Mouse (Mus musculus): Measurements from ENCODE around the gene Vmn2r24. TPM values are rescaled to one million over a fixed set of nuclear protein-coding genes. Genes with fewer than 3 reads are reported as not detected.
"Not testable (repeated sequence)": the region's sequence is repeated elsewhere in the genome, so short reads cannot be mapped to it uniquely, and the experiment has no call there.

The Vmn2r24 gene
- polyA plus RNA-seq (2012): not detected in 2 replicates

DNA sequence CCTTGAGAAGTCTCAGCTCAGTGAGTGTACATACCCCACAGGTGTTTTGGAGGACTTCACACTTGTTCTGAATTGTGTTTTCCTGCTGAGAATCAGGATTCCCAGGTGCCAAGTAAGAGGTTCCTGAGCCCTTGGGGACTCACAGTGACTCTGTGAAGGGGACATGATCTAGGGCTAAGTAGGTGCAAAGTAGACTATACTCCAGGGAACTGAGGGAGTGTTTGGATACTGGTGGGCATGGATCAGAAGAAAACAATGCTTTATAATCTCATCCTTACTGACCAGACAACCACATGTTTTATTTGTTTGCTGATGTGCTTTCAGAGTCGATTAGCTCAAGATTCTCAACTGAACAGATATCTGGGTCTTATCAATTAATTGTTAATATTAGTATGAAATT is at the start of gene Vmn2r24:
TSS of gene Vmn2r24 (plus strand) at position 301 of the 400 bp plus-strand sequence.
- H3K9me3 ChIP-seq (ENCODE audit: control insufficient read depth, low read length): no peaks in the 10 kb centered on the region
- H3K4me1 ChIP-seq (ENCODE audit: control insufficient read depth): no peaks in the 10 kb centered on the region
- H3K36me3 ChIP-seq (ENCODE audit: control insufficient read depth): no peaks in the 10 kb centered on the region
- no peaks in the 10 kb centered on the region for H3K27me3 ChIP-seq (ENCODE audit: control insufficient read depth)
- H3K4me3 ChIP-seq (replicated peaks): no peak within 1 kb of the TSS
- TF ChIP-seq GATA1 (IDR thresholded peaks at IDR 0.05; ENCODE audit: low read length) (no peak), TAL1 (IDR thresholded peaks at IDR 0.05; ENCODE audit: low read length) (no peak)

GRCm38 (mm10) chr6:123770031-123770430 is 8.6 kb upstream of the Vmn2r24 start:
- TF ChIP-seq GATA1 (IDR thresholded peaks at IDR 0.05; ENCODE audit: low read length) (no peak), TAL1 (IDR thresholded peaks at IDR 0.05; ENCODE audit: low read length) (no peak)
- no peaks in the 10 kb centered on the region for H3K27me3 ChIP-seq (ENCODE audit: control insufficient read depth)
- H3K36me3 ChIP-seq (ENCODE audit: control insufficient read depth): no peaks in the 10 kb centered on the region
- H3K4me3 ChIP-seq (replicated peaks): no peak overlapping the region
- no peaks in the 10 kb centered on the region for H3K4me1 ChIP-seq (ENCODE audit: control insufficient read depth)
- no peaks in the 10 kb centered on the region for H3K9me3 ChIP-seq (ENCODE audit: control insufficient read depth, low read length)

- H3K9me3 ChIP-seq (ENCODE audit: control insufficient read depth, low read length): no peaks in the 10 kb centered on the region
- H3K36me3 ChIP-seq (ENCODE audit: control insufficient read depth): no peaks in the 10 kb centered on the region
- TF ChIP-seq GATA1 (IDR thresholded peaks at IDR 0.05; ENCODE audit: low read length): no peak
- TF ChIP-seq TAL1 (IDR thresholded peaks at IDR 0.05; ENCODE audit: low read length): no peak
- no peaks in the 10 kb centered on the region for H3K27me3 ChIP-seq (ENCODE audit: control insufficient read depth)
- no peak overlapping the region for H3K4me3 ChIP-seq (replicated peaks)
- H3K4me1 ChIP-seq (ENCODE audit: control insufficient read depth): no peaks in the 10 kb centered on the region
These were observed 6.2 kb downstream of the Vmn2r24 start for GRCm38 (mm10) chr6:123784857-123785256.

- TF ChIP-seq GATA1 (IDR thresholded peaks at IDR 0.05; ENCODE audit: low read length) (no peak), TAL1 (IDR thresholded peaks at IDR 0.05; ENCODE audit: low read length) (no peak)
- no peaks in the 10 kb centered on the region for H3K36me3 ChIP-seq (ENCODE audit: control insufficient read depth)
- H3K4me1 ChIP-seq (ENCODE audit: control insufficient read depth): no peaks in the 10 kb centered on the region
- peaks cover 5% of the 10 kb centered on the region for H3K9me3 ChIP-seq (ENCODE audit: control insufficient read depth, low read length)
- H3K27me3 ChIP-seq (ENCODE audit: control insufficient read depth): no peaks in the 10 kb centered on the region
- no peak overlapping the region for H3K4me3 ChIP-seq (replicated peaks)
These were observed 15.1 kb downstream of the Vmn2r24 start for GRCm38 (mm10) chr6:123793746-123794145.

DNA sequence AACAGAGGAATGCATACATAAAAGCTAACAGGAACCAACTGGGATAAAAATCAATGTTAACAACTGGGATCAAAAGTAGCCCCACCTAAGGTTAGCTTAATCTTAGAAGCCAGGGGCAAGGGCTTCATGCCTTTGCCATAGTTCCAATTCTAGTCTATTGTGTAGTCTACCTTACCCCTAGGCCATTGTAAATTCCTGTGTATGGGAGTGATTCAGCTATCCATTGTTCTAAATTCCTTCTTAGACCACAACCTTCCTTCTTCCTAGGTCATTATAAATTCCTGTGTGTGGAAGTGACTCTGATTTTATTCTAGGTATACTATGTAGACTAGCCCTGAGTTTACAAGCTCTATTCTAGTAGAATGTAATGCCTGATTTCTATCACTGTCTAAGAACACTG is 31.6 kb downstream of the Vmn2r24 start:
- H3K9me3 ChIP-seq (ENCODE audit: control insufficient read depth, low read length): not testable (repeated sequence)

GRCm38 (mm10) chr6:123819951-123820350 is 41.3 kb downstream of the Vmn2r24 start:
- Histone ChIP-seq H3K36me3 (ENCODE audit: control insufficient read depth) (no peaks in the 10 kb centered on the region), H3K9me3 (ENCODE audit: control insufficient read depth, low read length) (peaks cover 12% of the 10 kb centered on the region), H3K4me3 (replicated peaks) (no peak overlapping the region), H3K27me3 (ENCODE audit: control insufficient read depth) (no peaks in the 10 kb centered on the region), H3K4me1 (ENCODE audit: control insufficient read depth) (no peaks in the 10 kb centered on the region)
- TF ChIP-seq GATA1 (IDR thresholded peaks at IDR 0.05; ENCODE audit: low read length) (no peak), TAL1 (IDR thresholded peaks at IDR 0.05; ENCODE audit: low read length) (no peak)

More for the DNA sequence above, 31.6 kb downstream of the Vmn2r24 start:
- H3K27me3 ChIP-seq (ENCODE audit: control insufficient read depth); H3K36me3 ChIP-seq (ENCODE audit: control insufficient read depth); H3K4me1 ChIP-seq (ENCODE audit: control insufficient read depth); H3K4me3 ChIP-seq (replicated peaks): not testable (repeated sequence)

- not testable (repeated sequence) for H3K36me3 ChIP-seq (ENCODE audit: control insufficient read depth); H3K4me3 ChIP-seq (replicated peaks); H3K4me1 ChIP-seq (ENCODE audit: control insufficient read depth); H3K9me3 ChIP-seq (ENCODE audit: control insufficient read depth, low read length); H3K27me3 ChIP-seq (ENCODE audit: control insufficient read depth)
These were observed 74.7 kb downstream of the Vmn2r24 start, which contains the start of gene Vmn2r25 for GRCm38 (mm10) chr6:123853363-123853762. Gene Vmn2r25, minus strand, starts transcription at chr6:123853463.

Other genes starting within 250 kb of the Vmn2r24 start
- not detected in 2 replicates for gene Vmn2r21, start 245.5 kb upstream of the Vmn2r24 start, polyA plus RNA-seq (2012)
- gene Vmn2r22, start 128.2 kb upstream of the Vmn2r24 start, polyA plus RNA-seq (2012): 0.01 TPM in 1 of 2 replicates, not detected in the other
- gene Vmn2r23, start 76.2 kb upstream of the Vmn2r24 start, polyA plus RNA-seq (2012): not detected in 2 replicates
- not detected in 2 replicates for gene Vmn2r25, start 74.6 kb downstream of the Vmn2r24 start, polyA plus RNA-seq (2012)
- not detected in 2 replicates for gene Vmn2r26, start 245.7 kb downstream of the Vmn2r24 start, polyA plus RNA-seq (2012)

All from erythroblast, embryonic 14.5 days (primary cell).